Mouse (Mus musculus) E14TG2a.4 (cell line): ENCODE results near the gene Paics.

Source experiments
- CTCF ChIP-seq: conservative IDR thresholded peaks from 2 replicates; pipeline ENCODE4 v1.5.1; 2014; ENCODE audit warnings: low read length
- POU5F1 ChIP-seq: IDR thresholded peaks from 2 replicates; pipeline ENCODE4 v1.6.1; 2014; ENCODE audit warnings: low read length, borderline replicate concordance

DNA sequence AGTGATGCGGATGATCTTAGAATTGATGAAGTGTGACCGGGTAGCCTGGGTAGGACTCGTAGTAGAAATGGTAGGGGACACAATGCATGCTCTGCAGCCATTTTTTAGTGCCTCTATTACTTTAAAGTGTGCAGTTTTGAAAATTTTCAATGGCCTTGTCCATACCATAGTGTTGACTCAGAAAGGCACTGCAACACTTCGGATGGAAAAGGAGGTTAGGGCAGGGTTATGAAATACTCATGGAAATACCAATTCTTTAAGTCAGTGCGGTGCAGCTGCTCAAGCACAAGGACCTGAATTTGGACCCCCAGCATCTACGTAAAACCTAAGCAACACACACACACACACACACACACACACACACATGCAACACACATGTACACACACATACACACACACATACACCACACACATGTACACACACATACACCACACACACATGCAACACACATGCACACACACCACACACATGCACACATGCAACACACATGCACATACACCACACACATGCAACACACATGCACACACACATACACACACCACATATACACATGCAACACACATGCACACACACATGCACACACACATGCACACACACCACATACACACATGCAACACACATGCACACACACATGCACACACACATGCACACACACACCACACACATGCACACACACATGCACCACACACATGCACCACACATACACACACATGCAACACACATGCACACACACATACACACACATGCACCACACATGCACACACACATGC, 53.1 kb downstream of the Paics start, which contains the start of gene Arl9:
- no peak for TF ChIP-seq CTCF
- no peak for TF ChIP-seq POU5F1
